Mouse (Mus musculus): ENCODE data around the gene Crybb2.
"Not testable (repeated sequence)": the region's sequence is repeated elsewhere in the genome, so short reads cannot be mapped to it uniquely, and the experiment has no call there.

Crybb2 gene

GRCm38 (mm10) chr5:113070017-113070416 is at the start of gene Crybb2:
Gene Crybb2 (minus strand): TSS chr5:113070117.
- DNase-seq, result no peak

GRCm38 (mm10) chr5:113119291-113119690 is 49.4 kb upstream of the Crybb2 start:
- DNase-seq, result no peak

GRCm38 (mm10) chr5:113118695-113119094 is 48.8 kb upstream of the Crybb2 start:
- DNase-seq, result peak; percentile 46

- no peak for DNase-seq
Observed at GRCm38 (mm10) chr5:113117361-113117760, 47.4 kb upstream of the Crybb2 start.

GRCm38 (mm10) chr5:113115896-113116295 is 46.0 kb upstream of the Crybb2 start:
- no peak for DNase-seq

GRCm38 (mm10) chr5:113114264-113115225 is 44.6 kb upstream of the Crybb2 start:
- no peak for DNase-seq

GRCm38 (mm10) chr5:113113120-113113519 is 43.2 kb upstream of the Crybb2 start:
- no peak for DNase-seq

- no peak for DNase-seq
Observed at GRCm38 (mm10) chr5:113111336-113111735, 41.4 kb upstream of the Crybb2 start.

- DNase-seq, result no peak
Observed at GRCm38 (mm10) chr5:113110929-113111328, 41.0 kb upstream of the Crybb2 start.

GRCm38 (mm10) chr5:113109651-113110050 is 39.7 kb upstream of the Crybb2 start:
- not testable (repeated sequence) for DNase-seq

GRCm38 (mm10) chr5:113108165-113108764 is 38.3 kb upstream of the Crybb2 start:
- no peak for DNase-seq

- DNase-seq, result no peak
Observed at GRCm38 (mm10) chr5:113107709-113108108, 37.8 kb upstream of the Crybb2 start.

- no peak for DNase-seq
Observed at GRCm38 (mm10) chr5:113106594-113106993, 36.7 kb upstream of the Crybb2 start.

GRCm38 (mm10) chr5:113105481-113105880 is 35.6 kb upstream of the Crybb2 start:
- DNase-seq, result no peak

GRCm38 (mm10) chr5:113105035-113105434 is 35.1 kb upstream of the Crybb2 start:
- DNase-seq, result no peak

GRCm38 (mm10) chr5:113102455-113102854 is 32.5 kb upstream of the Crybb2 start:
- no peak for DNase-seq

- no peak for DNase-seq
Observed at GRCm38 (mm10) chr5:113101457-113101856, 31.5 kb upstream of the Crybb2 start.

- DNase-seq, result no peak
Observed at GRCm38 (mm10) chr5:113100422-113100821, 30.5 kb upstream of the Crybb2 start.

GRCm38 (mm10) chr5:113099546-113099945 is 29.6 kb upstream of the Crybb2 start:
- DNase-seq, result peak; percentile 73

GRCm38 (mm10) chr5:113097551-113097950 is 27.6 kb upstream of the Crybb2 start:
- DNase-seq, result no peak

- DNase-seq, result no peak
Observed at GRCm38 (mm10) chr5:113095456-113095855, 25.5 kb upstream of the Crybb2 start.

GRCm38 (mm10) chr5:113092406-113092805 is 22.5 kb upstream of the Crybb2 start:
- peak; percentile 81 for DNase-seq

GRCm38 (mm10) chr5:113091162-113091561 is 21.2 kb upstream of the Crybb2 start:
- peak; percentile 83 for DNase-seq

- DNase-seq, result no peak
Observed at GRCm38 (mm10) chr5:113090750-113091149, 20.8 kb upstream of the Crybb2 start.
